Mouse (Mus musculus): ENCODE measurements around the gene Zfp319.

DNA sequence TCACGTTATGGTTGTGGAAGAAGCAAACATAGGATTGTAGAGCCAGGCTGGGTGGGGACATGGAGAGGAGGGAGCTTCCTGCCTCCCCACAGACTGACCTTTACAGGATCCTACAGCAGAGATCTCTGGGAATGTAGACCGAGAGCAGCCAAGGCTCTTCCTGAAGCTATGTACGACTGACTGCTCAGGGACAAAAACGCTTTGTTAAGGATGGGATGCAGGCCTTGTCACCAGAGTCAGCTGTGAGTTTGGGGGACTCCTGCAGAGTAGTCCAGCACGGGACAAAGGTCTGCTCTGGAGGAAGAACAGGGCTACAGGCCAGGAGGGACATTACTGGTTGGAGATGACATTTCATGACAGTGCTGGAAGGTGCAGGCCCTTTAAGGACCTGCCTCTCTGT is 7.1 kb downstream of the Zfp319 start:
- TF ChIP-seq TAL1 (IDR thresholded peaks at IDR 0.05; ENCODE audit: low read length) (no peak), GATA1 (IDR thresholded peaks at IDR 0.05; ENCODE audit: low read length) (no peak)
